Mouse (Mus musculus) liver, adult 2 months (tissue): Measurements from ENCODE around the gene Spata31d1d. TPM values are rescaled to one million over a fixed set of nuclear protein-coding genes. Genes with fewer than 3 reads are reported as not detected.
"Not testable (repeated sequence)": the region's sequence is repeated elsewhere in the genome, so short reads cannot be mapped to it uniquely, and the experiment has no call there.

Source experiments
- DNase-seq: peaks from one replicate; pipeline ENCODE4 v3.0.0-alpha.2; 2011; ENCODE audit warnings: low read depth, low spot score; ENCODE audit errors: extremely low read depth
- H3K27ac ChIP-seq: fragments of 200-500 bp; replicated peaks from 2 replicates; pipeline ENCODE4 v1.5.1; 2012; ENCODE audit warnings: low read depth, mild to moderate bottlenecking, control low read depth, inconsistent platforms, low read length; ENCODE audit not compliant: insufficient read depth
- H3K27me3 ChIP-seq: fragments of 200-500 bp; 2 replicates; pipeline ENCODE4 v1.6.1; 2012; ENCODE audit warnings: mild to moderate bottlenecking, moderate library complexity, low read length, inconsistent platforms; ENCODE audit not compliant: control insufficient read depth, insufficient read depth
- H3K36me3 ChIP-seq: fragments of 200-500 bp; 2 replicates; pipeline ENCODE4 v1.6.1; 2012; ENCODE audit warnings: low read length, inconsistent platforms; ENCODE audit not compliant: control insufficient read depth, insufficient read depth
- H3K4me1 ChIP-seq: fragments of 200-500 bp; 2 replicates; pipeline ENCODE4 v1.6.1; 2011; ENCODE audit warnings: low read length; ENCODE audit not compliant: control insufficient read depth, insufficient read depth
- H3K4me3 ChIP-seq: fragments of 200-500 bp; 2 replicates; pipeline ENCODE4 v1.5.1; 2011; ENCODE audit warnings: low read depth, mild to moderate bottlenecking, control low read depth, low read length, moderate library complexity; ENCODE audit not compliant: insufficient read depth
- H3K79me2 ChIP-seq: fragments of 200-500 bp; 2 replicates; pipeline ENCODE4 v1.6.1; 2012; ENCODE audit warnings: inconsistent platforms, mild to moderate bottlenecking, low read length, moderate library complexity; ENCODE audit not compliant: control insufficient read depth, insufficient read depth
- H3K9ac ChIP-seq: fragments of 200-500 bp; 2 replicates; pipeline ENCODE4 v1.6.1; 2012; ENCODE audit warnings: low read depth, mild to moderate bottlenecking, control low read depth, inconsistent platforms, low read length
- CTCF ChIP-seq: fragments of 200-500 bp; IDR thresholded peaks from 2 replicates; pipeline ENCODE4 v1.5.1; 2011; ENCODE audit warnings: low read depth, low read length, control low read depth
- POLR2A ChIP-seq: fragments of 200-500 bp; IDR thresholded peaks from 2 replicates; pipeline ENCODE4 v1.6.1; 2011; ENCODE audit warnings: low read length, control low read depth; ENCODE audit not compliant: insufficient read depth; ENCODE audit errors: extremely low read depth
- WGBS: fragments of 180-500 bp; shearing (Covaris S2); methylation state at CpG from one replicate; pipeline ENCODE4 v1.1.7; 2018; 5-methylcytosine and 5-hydroxymethylcytosine counted together
- polyA plus RNA-seq: library from polyadenylated mRNA; depleted of rRNA; stranded (reverse); fragments of >200 nt; gene quantifications from 2 replicates; pipeline ENCODE4 v1.2.3, GENCODE M21; 2012
- total RNA-seq: library from RNA; depleted of rRNA; stranded (reverse); fragments of >200 nt; gene quantifications from 2 replicates; pipeline ENCODE4 v1.2.3, GENCODE M21; 2014

Spata31d1d gene
- total and polyA plus RNA-seq, 2 experiments = not detected

GRCm38 (mm10) chr13:59710230-59710629 is 21.3 kb downstream of the Spata31d1d start, which contains the start of gene Spata31d1a:
TSS of gene Spata31d1a (minus strand) at chr13:59710330.
- H3K4me1 ChIP-seq = no peaks in the 10 kb centered on the region
- no peak within 1 kb of the TSS for H3K27ac ChIP-seq
- TF ChIP-seq POLR2A (no peak), CTCF (no peak)
- H3K27me3 ChIP-seq = no peaks in the 10 kb centered on the region; the same call in 1 of the 2 replicates
- no peak within 1 kb of the TSS for H3K4me3 ChIP-seq
- H3K36me3 ChIP-seq = no peaks in the 10 kb centered on the region
- H3K79me2 ChIP-seq = no peaks in the 10 kb centered on the region
- no peak for DNase-seq
- no peak within 1 kb of the TSS for H3K9ac ChIP-seq
- 92% methylated on average over 15 of the region's 15 CpGs for WGBS

GRCm38 (mm10) chr13:59704562-59704961 is 27.0 kb downstream of the Spata31d1d start:
- Histone ChIP-seq H3K4me3 (no peak overlapping the region), H3K9ac (no peak overlapping the region), H3K27ac (no peak overlapping the region), H3K36me3 (no peaks in the 10 kb centered on the region), H3K4me1 (no peaks in the 10 kb centered on the region), H3K27me3 (no peaks in the 10 kb centered on the region), H3K79me2 (no peaks in the 10 kb centered on the region)
- DNase-seq = no peak
- TF ChIP-seq POLR2A (no peak), CTCF (peak; percentile 17; the same call in 1 of the 2 replicates)
- 51% methylated on average over 12 of the region's 12 CpGs for WGBS

GRCm38 (mm10) chr13:59703514-59703913 is 28.0 kb downstream of the Spata31d1d start:
- Histone ChIP-seq H3K79me2 (no peaks in the 10 kb centered on the region), H3K4me3 (no peak overlapping the region), H3K4me1 (no peaks in the 10 kb centered on the region), H3K9ac (no peak overlapping the region), H3K36me3 (no peaks in the 10 kb centered on the region), H3K27me3 (no peaks in the 10 kb centered on the region), H3K27ac (no peak overlapping the region)
- TF ChIP-seq CTCF = no peak
- no peak for TF ChIP-seq POLR2A
- DNase-seq = no peak
- 90% methylated on average over 12 of the region's 12 CpGs for WGBS

GRCm38 (mm10) chr13:59700137-59700536 is 31.4 kb downstream of the Spata31d1d start:
- 100% methylated on average over 1 of the region's 1 CpGs for WGBS
- DNase-seq, H3K79me2 ChIP-seq, H3K4me3 ChIP-seq, H3K36me3 ChIP-seq, H3K4me1 ChIP-seq, H3K27ac ChIP-seq, H3K27me3 ChIP-seq, H3K9ac ChIP-seq: not testable (repeated sequence)

GRCm38 (mm10) chr13:59699131-59699530 is 32.4 kb downstream of the Spata31d1d start:
- H3K27ac ChIP-seq = no peak overlapping the region
- H3K36me3 ChIP-seq = no peaks in the 10 kb centered on the region
- H3K79me2 ChIP-seq = no peaks in the 10 kb centered on the region
- whole genome bisulfite sequencing = 95% methylated on average over 8 of the region's 8 CpGs
- H3K4me1 ChIP-seq = no peaks in the 10 kb centered on the region
- H3K4me3 ChIP-seq = no peak overlapping the region
- no peaks in the 10 kb centered on the region for H3K27me3 ChIP-seq
- TF ChIP-seq POLR2A = no peak
- TF ChIP-seq CTCF = no peak
- no peak overlapping the region for H3K9ac ChIP-seq
- no peak for DNase-seq

- H3K4me3 ChIP-seq = no peak overlapping the region
- WGBS = 90% methylated on average over 7 of the region's 7 CpGs
- no peaks in the 10 kb centered on the region for H3K36me3 ChIP-seq
- no peak for DNase-seq
- H3K4me1 ChIP-seq = no peaks in the 10 kb centered on the region
- no peak overlapping the region for H3K27ac ChIP-seq
- no peaks in the 10 kb centered on the region for H3K27me3 ChIP-seq
- TF ChIP-seq POLR2A = no peak
- no peak for TF ChIP-seq CTCF
- no peaks in the 10 kb centered on the region for H3K79me2 ChIP-seq
- H3K9ac ChIP-seq = no peak overlapping the region
Measured at GRCm38 (mm10) chr13:59695781-59696180, 35.8 kb downstream of the Spata31d1d start.
